Mouse (Mus musculus): ENCODE data around the gene Myo3b.

GRCm38 (mm10) chr2:70208411-70208810 lies 169.5 kb downstream of the Myo3b start:
- TF ChIP-seq CTCF (IDR thresholded peaks at IDR 0.05; ENCODE audit: low read depth) = no peak
- TF ChIP-seq EP300 (IDR thresholded peaks at IDR 0.05; ENCODE audit: low read depth) = no peak

Measured in liver, embryonic 14.5 days (tissue).